Mouse (Mus musculus) liver, embryonic 11.5 days (tissue): ENCODE measurements around the gene Rps28. TPM values are rescaled to one million over a fixed set of nuclear protein-coding genes. Genes with fewer than 3 reads are reported as not detected.

Source experiments
- ATAC-seq: fragments of 200-750 bp; cut with Nextera tagmentation; replicated peaks from 2 replicates; pipeline ENCODE4 v1.8.0; 2017; ENCODE audit warnings: moderate number of reproducible peaks, mild to moderate bottlenecking, moderate TSS enrichment, moderate library complexity; ENCODE audit not compliant: low FRiP score
- DNase-seq: peaks from one replicate; pipeline ENCODE4 v3.0.0-alpha.2; 2017; ENCODE audit warnings: low spot score
- H3K27ac ChIP-seq: fragments of 300-500 bp; sonication (generic); 2 replicates; pipeline ENCODE4 v1.5.1; 2014; ENCODE audit warnings: mild to moderate bottlenecking, low read depth, low read length, control low read depth
- H3K27me3 ChIP-seq: fragments of 300-500 bp; sonication (generic); replicated peaks from 2 replicates; pipeline ENCODE4 v1.6.1; 2014; ENCODE audit warnings: low read length, mixed read lengths; ENCODE audit not compliant: control insufficient read depth, insufficient read depth
- H3K36me3 ChIP-seq: fragments of 300-500 bp; sonication (generic); 2 replicates; pipeline ENCODE4 v1.6.1; 2014; ENCODE audit warnings: mild to moderate bottlenecking, low read length, moderate library complexity, mixed read lengths; ENCODE audit not compliant: control insufficient read depth, insufficient read depth
- H3K4me1 ChIP-seq: fragments of 300-500 bp; sonication (generic); replicated peaks from 2 replicates; pipeline ENCODE4 v1.6.1; 2014; ENCODE audit warnings: low read length, mixed read lengths; ENCODE audit not compliant: control insufficient read depth, insufficient read depth
- H3K4me2 ChIP-seq: fragments of 300-500 bp; sonication (generic); 2 replicates; pipeline ENCODE4 v1.6.1; 2014; ENCODE audit warnings: mild to moderate bottlenecking, control low read depth, moderate library complexity
- H3K4me3 ChIP-seq: fragments of 300-500 bp; sonication (generic); 2 replicates; pipeline ENCODE4 v1.5.1; 2014; ENCODE audit warnings: low read depth, low read length, control low read depth
- H3K9ac ChIP-seq: fragments of 300-500 bp; sonication (generic); 2 replicates; pipeline ENCODE4 v1.6.1; 2014; ENCODE audit warnings: low read depth, low read length, control low read depth
- H3K9me3 ChIP-seq: fragments of 300-500 bp; sonication (generic); 2 replicates; pipeline ENCODE4 v1.6.1; 2016; ENCODE audit warnings: low read length, inconsistent platforms, mixed read lengths; ENCODE audit not compliant: control insufficient read depth
- WGBS: fragments of 180-500 bp; shearing (Covaris S2); extraction: QIAGEN DNeasy Blood & Tissue Kit; methylation state at CpG from one replicate; pipeline ENCODE4 v1.1.7; 2014; 5-methylcytosine and 5-hydroxymethylcytosine counted together
- polyA plus RNA-seq: library from polyadenylated mRNA; unstranded; fragments of >200 nt; fragmentation: Nextera tagmentation; extraction: Ambion mirVana; gene quantifications from 2 replicates; pipeline ENCODE4 v1.2.1, GENCODE M21; 2014

Rps28 gene
- polyA plus RNA-seq, 1 experiment from 2014 or later: 1,173 TPM

GRCm38 (mm10) chr17:33783408-33783807 is 41.0 kb downstream of the Rps28 start:
- no peaks in the 10 kb centered on the region for H3K36me3 ChIP-seq
- peaks cover 29% of the 10 kb centered on the region for H3K4me1 ChIP-seq
- H3K27ac ChIP-seq: no peak overlapping the region
- H3K9me3 ChIP-seq: no peaks in the 10 kb centered on the region
- no peak overlapping the region for H3K9ac ChIP-seq
- no peak overlapping the region for H3K4me3 ChIP-seq
- no peak overlapping the region for H3K4me2 ChIP-seq
- H3K27me3 ChIP-seq: no peaks in the 10 kb centered on the region
- DNase-seq (no peak), ATAC-seq (no peak)

GRCm38 (mm10) chr17:33782067-33782466 is 42.3 kb downstream of the Rps28 start:
- 43% methylated on average over 4 of the region's 4 CpGs for WGBS
- H3K4me2 ChIP-seq: peak overlapping the region; percentile 95
- peak overlapping the region; percentile 67 for H3K4me3 ChIP-seq
- peaks cover 7% of the 10 kb centered on the region; the same call in 1 of the 2 replicates for H3K36me3 ChIP-seq
- no peak overlapping the region for H3K27ac ChIP-seq
- DNase-seq (no peak), ATAC-seq (no peak)
- peak overlapping the region; percentile 83 for H3K9ac ChIP-seq
- H3K27me3 ChIP-seq: no peaks in the 10 kb centered on the region
- H3K4me1 ChIP-seq: peaks cover 30% of the 10 kb centered on the region
- H3K9me3 ChIP-seq: no peaks in the 10 kb centered on the region

GRCm38 (mm10) chr17:33781124-33781977 is 43.0 kb downstream of the Rps28 start, which contains the start of gene Angptl4:
Gene Angptl4 (minus strand): TSS chr17:33781830.
- Histone ChIP-seq H3K27ac (peak within 1 kb of the TSS; percentile 78), H3K36me3 (peaks cover 12% of the 10 kb centered on the region; the same call in 1 of the 2 replicates), H3K9ac (peak within 1 kb of the TSS; percentile 83), H3K9me3 (no peaks in the 10 kb centered on the region), H3K4me2 (peak within 1 kb of the TSS; percentile 95), H3K27me3 (no peaks in the 10 kb centered on the region), H3K4me1 (peaks cover 30% of the 10 kb centered on the region), H3K4me3 (peak within 1 kb of the TSS; percentile 67)
- WGBS: 2% methylated on average over 50 of the region's 50 CpGs
- DNase-seq (peak; percentile 77), ATAC-seq (peak; percentile 89)

GRCm38 (mm10) chr17:33780431-33780830 is 43.9 kb downstream of the Rps28 start:
- Histone ChIP-seq H3K9ac (peak overlapping the region; percentile 83), H3K4me3 (peak overlapping the region; percentile 67), H3K4me1 (peaks cover 30% of the 10 kb centered on the region), H3K27ac (peak overlapping the region; percentile 78; the same call in 1 of the 2 replicates), H3K9me3 (no peaks in the 10 kb centered on the region), H3K27me3 (no peaks in the 10 kb centered on the region), H3K4me2 (peak overlapping the region; percentile 95), H3K36me3 (peaks cover 13% of the 10 kb centered on the region; the same call in 1 of the 2 replicates)
- 50% methylated on average over 5 of the region's 5 CpGs for WGBS
- ATAC-seq: no peak
- no peak for DNase-seq

- DNase-seq (no peak), ATAC-seq (no peak)
- Histone ChIP-seq H3K27ac (peak overlapping the region; percentile 60; the same call in 1 of the 2 replicates), H3K36me3 (peaks cover 14% of the 10 kb centered on the region; the same call in 1 of the 2 replicates), H3K9ac (peak overlapping the region; percentile 83), H3K4me1 (peaks cover 30% of the 10 kb centered on the region), H3K27me3 (no peaks in the 10 kb centered on the region), H3K4me2 (peak overlapping the region; percentile 95), H3K4me3 (peak overlapping the region; percentile 67), H3K9me3 (no peaks in the 10 kb centered on the region)
- 75% methylated on average over 5 of the region's 5 CpGs for WGBS
Observed at GRCm38 (mm10) chr17:33779967-33780295, 44.4 kb downstream of the Rps28 start.

- no peaks in the 10 kb centered on the region for H3K9me3 ChIP-seq
- H3K27ac ChIP-seq: peak overlapping the region; percentile 60
- peaks cover 16% of the 10 kb centered on the region; the same call in 1 of the 2 replicates for H3K36me3 ChIP-seq
- 43% methylated on average over 9 of the region's 9 CpGs for WGBS
- H3K4me1 ChIP-seq: peaks cover 30% of the 10 kb centered on the region
- ATAC-seq: no peak
- no peaks in the 10 kb centered on the region for H3K27me3 ChIP-seq
- peak overlapping the region; percentile 95 for H3K4me2 ChIP-seq
- peak overlapping the region; percentile 83 for H3K9ac ChIP-seq
- DNase-seq: peak; percentile 54
- peak overlapping the region; percentile 67; the same call in 1 of the 2 replicates for H3K4me3 ChIP-seq
Observed at GRCm38 (mm10) chr17:33779271-33779966, 44.9 kb downstream of the Rps28 start.

- Histone ChIP-seq H3K4me2 (no peak overlapping the region), H3K27me3 (no peaks in the 10 kb centered on the region), H3K36me3 (peaks cover 16% of the 10 kb centered on the region; the same call in 1 of the 2 replicates), H3K27ac (no peak overlapping the region), H3K4me3 (no peak overlapping the region), H3K9me3 (no peaks in the 10 kb centered on the region), H3K4me1 (peaks cover 19% of the 10 kb centered on the region), H3K9ac (no peak overlapping the region)
- no peak for ATAC-seq
- 96% methylated on average over 4 of the region's 4 CpGs for WGBS
- DNase-seq: no peak
Observed at GRCm38 (mm10) chr17:33775287-33775686, 49.1 kb downstream of the Rps28 start.

GRCm38 (mm10) chr17:33774573-33775155 is 49.7 kb downstream of the Rps28 start:
- no peak overlapping the region for H3K4me3 ChIP-seq
- H3K27ac ChIP-seq: no peak overlapping the region
- H3K9ac ChIP-seq: no peak overlapping the region
- ATAC-seq (no peak), DNase-seq (no peak)
- peaks cover 13% of the 10 kb centered on the region for H3K4me1 ChIP-seq
- no peaks in the 10 kb centered on the region for H3K9me3 ChIP-seq
- H3K36me3 ChIP-seq: peaks cover 16% of the 10 kb centered on the region; the same call in 1 of the 2 replicates
- no peaks in the 10 kb centered on the region for H3K27me3 ChIP-seq
- 84% methylated on average over 8 of the region's 8 CpGs for WGBS
- no peak overlapping the region for H3K4me2 ChIP-seq
